Mouse (Mus musculus) intestine, embryonic 15.5 days (tissue): Measurements from ENCODE around the gene Rnf212b. TPM values are rescaled to one million over a fixed set of nuclear protein-coding genes. Genes with fewer than 3 reads are reported as not detected.

ENCODE experiments used
- ATAC-seq: fragments of 200-750 bp; cut with Nextera tagmentation; 2 replicates; pipeline ENCODE4 v1.8.0; 2017; ENCODE audit warnings: moderate TSS enrichment, moderate library complexity
- H3K27ac ChIP-seq: fragments of 300-500 bp; sonication (generic); 2 replicates; pipeline ENCODE4 v1.5.1; 2015; ENCODE audit warnings: mild to moderate bottlenecking, inconsistent platforms
- H3K27me3 ChIP-seq: fragments of 300-500 bp; sonication (generic); replicated peaks from 2 replicates; pipeline ENCODE4 v1.6.1; 2015; ENCODE audit warnings: inconsistent platforms
- H3K36me3 ChIP-seq: fragments of 300-500 bp; sonication (generic); 2 replicates; pipeline ENCODE4 v1.6.1; 2015; ENCODE audit warnings: inconsistent platforms
- H3K4me1 ChIP-seq: fragments of 300-500 bp; sonication (generic); replicated peaks from 2 replicates; pipeline ENCODE4 v1.6.1; 2015; ENCODE audit warnings: inconsistent platforms
- H3K4me2 ChIP-seq: fragments of 300-500 bp; sonication (generic); replicated peaks from 2 replicates; pipeline ENCODE4 v1.6.1; 2015; ENCODE audit warnings: mild to moderate bottlenecking, inconsistent platforms
- H3K4me3 ChIP-seq: fragments of 300-500 bp; sonication (generic); replicated peaks from 2 replicates; pipeline ENCODE4 v1.5.1; 2015; ENCODE audit warnings: inconsistent platforms
- H3K9ac ChIP-seq: fragments of 300-500 bp; sonication (generic); 2 replicates; pipeline ENCODE4 v1.6.1; 2015; ENCODE audit warnings: inconsistent platforms
- H3K9me3 ChIP-seq: fragments of 300-500 bp; sonication (generic); 2 replicates; pipeline ENCODE4 v1.6.1; 2016; ENCODE audit warnings: inconsistent platforms
- WGBS: fragments of 180-500 bp; shearing (Covaris S2); methylation state at CpG from one replicate; pipeline ENCODE4 v1.1.7; 2015; 5-methylcytosine and 5-hydroxymethylcytosine counted together
- polyA plus RNA-seq: library from polyadenylated mRNA; unstranded; fragments of >200 nt; fragmentation: Nextera tagmentation; extraction: Ambion mirVana; gene quantifications from 2 replicates; pipeline ENCODE4 v1.2.1, GENCODE M21; 2015

Rnf212b gene
- polyA plus RNA-seq, 1 experiment from 2014 or later: not detected

- 60% methylated on average over 4 of the region's 4 CpGs for WGBS
- Histone ChIP-seq H3K27ac (no peak overlapping the region), H3K4me3 (no peak overlapping the region), H3K27me3 (no peaks in the 10 kb centered on the region), H3K4me2 (no peak overlapping the region), H3K9me3 (no peaks in the 10 kb centered on the region), H3K4me1 (peaks cover 3% of the 10 kb centered on the region; the same call in 1 of the 2 replicates), H3K36me3 (no peaks in the 10 kb centered on the region), H3K9ac (no peak overlapping the region)
- ATAC-seq: no peak
These were observed 11.5 kb upstream of the Rnf212b start for GRCm38 (mm10) chr14:54802428-54802827.

GRCm38 (mm10) chr14:54806124-54806523, 7.8 kb upstream of the Rnf212b start:
- Histone ChIP-seq H3K9ac (no peak overlapping the region), H3K4me2 (no peak overlapping the region), H3K36me3 (no peaks in the 10 kb centered on the region), H3K27me3 (no peaks in the 10 kb centered on the region), H3K4me3 (no peak overlapping the region), H3K4me1 (0 out of 2 replicates have a peak, but pooled peaks cover 3% of the 10 kb centered on the region), H3K27ac (no peak overlapping the region), H3K9me3 (no peaks in the 10 kb centered on the region)
- WGBS: 71% methylated on average over 4 of the region's 4 CpGs
- ATAC-seq: no peak

GRCm38 (mm10) chr14:54808718-54809667, 4.9 kb upstream of the Rnf212b start:
- Histone ChIP-seq H3K4me1 (no peaks in the 10 kb centered on the region), H3K27ac (no peak overlapping the region), H3K9me3 (no peaks in the 10 kb centered on the region), H3K36me3 (no peaks in the 10 kb centered on the region), H3K9ac (no peak overlapping the region), H3K4me2 (no peak overlapping the region), H3K4me3 (no peak overlapping the region), H3K27me3 (no peaks in the 10 kb centered on the region)
- WGBS: 60% methylated on average over 4 of the region's 4 CpGs
- ATAC-seq: peak; percentile 73; the same call in 1 of the 2 replicates

- no peak for ATAC-seq
- Histone ChIP-seq H3K4me1 (no peaks in the 10 kb centered on the region), H3K36me3 (no peaks in the 10 kb centered on the region), H3K4me3 (no peak overlapping the region), H3K9me3 (no peaks in the 10 kb centered on the region), H3K9ac (no peak overlapping the region), H3K4me2 (no peak overlapping the region), H3K27me3 (no peaks in the 10 kb centered on the region), H3K27ac (no peak overlapping the region)
- 83% methylated on average over 3 of the region's 3 CpGs for WGBS
These were observed 4.3 kb upstream of the Rnf212b start for GRCm38 (mm10) chr14:54809668-54810033.

- Histone ChIP-seq H3K4me3 (no peak overlapping the region), H3K4me2 (no peak overlapping the region), H3K9ac (no peak overlapping the region), H3K36me3 (no peaks in the 10 kb centered on the region), H3K27me3 (no peaks in the 10 kb centered on the region), H3K27ac (no peak overlapping the region), H3K4me1 (no peaks in the 10 kb centered on the region), H3K9me3 (no peaks in the 10 kb centered on the region)
- 63% methylated on average over 3 of the region's 3 CpGs for WGBS
- no peak for ATAC-seq
These were observed 1.8 kb downstream of the Rnf212b start for GRCm38 (mm10) chr14:54815737-54816136.

- H3K27ac ChIP-seq: no peak overlapping the region
- no peak for ATAC-seq
- H3K9me3 ChIP-seq: no peaks in the 10 kb centered on the region
- 56% methylated on average over 2 of the region's 2 CpGs for WGBS
- no peak overlapping the region for H3K9ac ChIP-seq
- H3K36me3 ChIP-seq: no peaks in the 10 kb centered on the region
- H3K4me1 ChIP-seq: no peaks in the 10 kb centered on the region
- no peak overlapping the region for H3K4me3 ChIP-seq
- no peak overlapping the region for H3K4me2 ChIP-seq
- no peaks in the 10 kb centered on the region for H3K27me3 ChIP-seq
These were observed 3.9 kb downstream of the Rnf212b start for GRCm38 (mm10) chr14:54817791-54818190.

- H3K4me2 ChIP-seq: 0 out of 2 replicates have a peak overlapping the region, but pooled peaks have one; percentile 1
- no peaks in the 10 kb centered on the region for H3K9me3 ChIP-seq
- WGBS: 62% methylated on average over 2 of the region's 2 CpGs
- H3K9ac ChIP-seq: no peak overlapping the region
- peak; percentile 66 for ATAC-seq
- no peaks in the 10 kb centered on the region for H3K27me3 ChIP-seq
- no peak overlapping the region for H3K4me3 ChIP-seq
- H3K27ac ChIP-seq: peak overlapping the region; percentile 28; the same call in 1 of the 2 replicates
- H3K36me3 ChIP-seq: no peaks in the 10 kb centered on the region
- no peaks in the 10 kb centered on the region for H3K4me1 ChIP-seq
These were observed 8.4 kb downstream of the Rnf212b start for GRCm38 (mm10) chr14:54822301-54822700.

- ATAC-seq: no peak
- no peaks in the 10 kb centered on the region for H3K9me3 ChIP-seq
- no peak overlapping the region for H3K4me3 ChIP-seq
- no peak overlapping the region for H3K27ac ChIP-seq
- no peak overlapping the region for H3K9ac ChIP-seq
- no peaks in the 10 kb centered on the region for H3K36me3 ChIP-seq
- no peaks in the 10 kb centered on the region for H3K4me1 ChIP-seq
- no peak overlapping the region for H3K4me2 ChIP-seq
- no peaks in the 10 kb centered on the region for H3K27me3 ChIP-seq
- 79% methylated on average over 1 of the region's 1 CpGs for WGBS
These were observed 9.8 kb downstream of the Rnf212b start for GRCm38 (mm10) chr14:54823716-54824115.

- Histone ChIP-seq H3K27me3 (no peaks in the 10 kb centered on the region), H3K36me3 (no peaks in the 10 kb centered on the region), H3K4me2 (no peak overlapping the region), H3K9me3 (no peaks in the 10 kb centered on the region), H3K4me3 (no peak overlapping the region), H3K4me1 (no peaks in the 10 kb centered on the region), H3K27ac (no peak overlapping the region), H3K9ac (no peak overlapping the region)
- 3% methylated on average over 4 of the region's 4 CpGs for WGBS
- ATAC-seq: no peak
These were observed 29.5 kb downstream of the Rnf212b start for GRCm38 (mm10) chr14:54843461-54843860.

GRCm38 (mm10) chr14:54855726-54856125, 41.8 kb downstream of the Rnf212b start:
- H3K4me2 ChIP-seq: no peak overlapping the region
- no peak overlapping the region for H3K27ac ChIP-seq
- 0 out of 2 replicates have a peak, but pooled peaks cover 4% of the 10 kb centered on the region for H3K36me3 ChIP-seq
- H3K27me3 ChIP-seq: no peaks in the 10 kb centered on the region
- no peaks in the 10 kb centered on the region for H3K9me3 ChIP-seq
- no peaks in the 10 kb centered on the region for H3K4me1 ChIP-seq
- 92% methylated on average over 3 of the region's 3 CpGs for WGBS
- no peak for ATAC-seq
- no peak overlapping the region for H3K4me3 ChIP-seq
- H3K9ac ChIP-seq: no peak overlapping the region

- Histone ChIP-seq H3K4me1 (no peaks in the 10 kb centered on the region), H3K9me3 (no peaks in the 10 kb centered on the region), H3K4me3 (no peak overlapping the region), H3K27me3 (no peaks in the 10 kb centered on the region), H3K9ac (no peak overlapping the region), H3K36me3 (0 out of 2 replicates have a peak, but pooled peaks cover 4% of the 10 kb centered on the region), H3K4me2 (no peak overlapping the region), H3K27ac (no peak overlapping the region)
- 82% methylated on average over 7 of the region's 7 CpGs for WGBS
- no peak for ATAC-seq
These were observed 42.8 kb downstream of the Rnf212b start for GRCm38 (mm10) chr14:54856703-54857102.

GRCm38 (mm10) chr14:54857891-54858290, 44.0 kb downstream of the Rnf212b start:
- H3K4me1 ChIP-seq: no peaks in the 10 kb centered on the region
- H3K4me3 ChIP-seq: no peak overlapping the region
- no peaks in the 10 kb centered on the region for H3K9me3 ChIP-seq
- WGBS: 89% methylated on average over 9 of the region's 9 CpGs
- H3K27me3 ChIP-seq: no peaks in the 10 kb centered on the region
- H3K4me2 ChIP-seq: no peak overlapping the region
- H3K36me3 ChIP-seq: 0 out of 2 replicates have a peak, but pooled peaks cover 4% of the 10 kb centered on the region
- ATAC-seq: no peak
- no peak overlapping the region for H3K27ac ChIP-seq
- no peak overlapping the region for H3K9ac ChIP-seq

GRCm38 (mm10) chr14:54860511-54860910, 46.6 kb downstream of the Rnf212b start:
- no peak overlapping the region for H3K4me3 ChIP-seq
- ATAC-seq: no peak

More at GRCm38 (mm10) chr14:54860511-54860910, 46.6 kb downstream of the Rnf212b start:
- no peaks in the 10 kb centered on the region for H3K9me3 ChIP-seq
- H3K9ac ChIP-seq: no peak overlapping the region
- no peak overlapping the region for H3K27ac ChIP-seq
- no peaks in the 10 kb centered on the region for H3K27me3 ChIP-seq
- no peak overlapping the region for H3K4me2 ChIP-seq
- no peaks in the 10 kb centered on the region for H3K4me1 ChIP-seq
- WGBS: 53% methylated on average over 2 of the region's 2 CpGs
- H3K36me3 ChIP-seq: 0 out of 2 replicates have a peak, but pooled peaks cover 4% of the 10 kb centered on the region
